Mouse (Mus musculus) lung, postnatal 0 days (tissue): Measurements from ENCODE around the gene Gm20458. TPM values are rescaled to one million over a fixed set of nuclear protein-coding genes. Genes with fewer than 3 reads are reported as not detected.

Source experiments
- ATAC-seq: fragments of 200-750 bp; cut with Nextera tagmentation; 2 replicates; pipeline ENCODE4 v1.8.0; 2017; ENCODE audit warnings: moderate library complexity
- DNase-seq: peaks from one replicate; pipeline ENCODE4 v3.0.0-alpha.2; 2016; ENCODE audit warnings: low spot score
- H3K27ac ChIP-seq: fragments of 300-500 bp; sonication (generic); 2 replicates; pipeline ENCODE4 v1.5.1; 2014; ENCODE audit warnings: antibody characterized with exemption, mild to moderate bottlenecking, low read length, mixed read lengths
- H3K27me3 ChIP-seq: fragments of 300-500 bp; sonication (generic); replicated peaks from 2 replicates; pipeline ENCODE4 v1.6.1; 2014; ENCODE audit warnings: low read length, mixed read lengths; ENCODE audit not compliant: insufficient read depth
- H3K36me3 ChIP-seq: fragments of 300-500 bp; sonication (generic); 2 replicates; pipeline ENCODE4 v1.6.1; 2014; ENCODE audit warnings: low read length, mixed read lengths; ENCODE audit not compliant: insufficient read depth
- H3K4me1 ChIP-seq: fragments of 300-500 bp; sonication (generic); 2 replicates; pipeline ENCODE4 v1.6.1; 2014; ENCODE audit warnings: antibody characterized with exemption, low read depth, low read length, mixed read lengths; ENCODE audit not compliant: insufficient read depth
- H3K4me2 ChIP-seq: fragments of 300-500 bp; sonication (generic); replicated peaks from 2 replicates; pipeline ENCODE4 v1.6.1; 2014; ENCODE audit warnings: low read depth, mild to moderate bottlenecking, low read length, moderate library complexity, mixed read lengths
- H3K4me3 ChIP-seq: fragments of 300-500 bp; sonication (generic); 2 replicates; pipeline ENCODE4 v1.5.1; 2014; ENCODE audit warnings: low read depth, low read length
- H3K9ac ChIP-seq: fragments of 300-500 bp; sonication (generic); replicated peaks from 2 replicates; pipeline ENCODE4 v1.6.1; 2014; ENCODE audit warnings: low read depth, mild to moderate bottlenecking
- H3K9me3 ChIP-seq: fragments of 300-500 bp; sonication (generic); 2 replicates; pipeline ENCODE4 v1.6.1; 2016; ENCODE audit warnings: low read length, mixed read lengths
- CTCF ChIP-seq: IDR thresholded peaks from 2 replicates; pipeline ENCODE4 v1.5.1; 2016; ENCODE audit warnings: antibody characterized with exemption, mild to moderate bottlenecking
- EP300 ChIP-seq: IDR thresholded peaks from 2 replicates; pipeline ENCODE4 v1.6.1; 2016; ENCODE audit warnings: antibody characterized with exemption, mild to moderate bottlenecking, control low read depth
- WGBS: fragments of 180-500 bp; shearing (Covaris S2); extraction: QIAGEN DNeasy Blood & Tissue Kit; methylation state at CpG from one replicate; pipeline ENCODE4 v1.1.7; 2014; 5-methylcytosine and 5-hydroxymethylcytosine counted together
- polyA plus RNA-seq: library from polyadenylated mRNA; unstranded; fragments of >200 nt; fragmentation: Nextera tagmentation; extraction: Ambion mirVana; gene quantifications from 2 replicates; pipeline ENCODE4 v1.2.1, GENCODE M21; 2015

The Gm20458 gene
- polyA plus RNA-seq, 1 experiment from 2014 or later: 23.5 TPM

- H3K4me3 ChIP-seq: peak overlapping the region; percentile 77
- peak overlapping the region; percentile 95 for H3K27ac ChIP-seq
- no peaks in the 10 kb centered on the region for H3K9me3 ChIP-seq
- peak overlapping the region; percentile 72 for H3K4me2 ChIP-seq
- DNase-seq: no peak
- H3K4me1 ChIP-seq: peaks cover 23% of the 10 kb centered on the region; the same call in 1 of the 2 replicates
- ATAC-seq: no peak
- H3K27me3 ChIP-seq: no peaks in the 10 kb centered on the region
- TF ChIP-seq CTCF (no peak), EP300 (no peak)
- H3K9ac ChIP-seq: peak overlapping the region; percentile 94
- WGBS: 29% methylated on average over 7 of the region's 7 CpGs
- no peaks in the 10 kb centered on the region for H3K36me3 ChIP-seq
Measured at GRCm38 (mm10) chr2:164441731-164442130, 19.0 kb upstream of the Gm20458 start.

GRCm38 (mm10) chr2:164442315-164443050 lies 18.3 kb upstream of the Gm20458 start:
- TF ChIP-seq EP300: no peak
- no peak for TF ChIP-seq CTCF
- peak; percentile 68 for DNase-seq
- peak; percentile 52 for ATAC-seq
- 3% methylated on average over 29 of the region's 29 CpGs for WGBS
- no peaks in the 10 kb centered on the region for H3K27me3 ChIP-seq
- no peaks in the 10 kb centered on the region for H3K9me3 ChIP-seq
- peak overlapping the region; percentile 95 for H3K27ac ChIP-seq
- peak overlapping the region; percentile 72 for H3K4me2 ChIP-seq
- H3K4me1 ChIP-seq: peaks cover 17% of the 10 kb centered on the region; the same call in 1 of the 2 replicates
- H3K9ac ChIP-seq: peak overlapping the region; percentile 94
- H3K36me3 ChIP-seq: no peaks in the 10 kb centered on the region
- H3K4me3 ChIP-seq: peak overlapping the region; percentile 77

- H3K4me2 ChIP-seq: peak overlapping the region; percentile 72
- H3K4me1 ChIP-seq: peaks cover 14% of the 10 kb centered on the region; the same call in 1 of the 2 replicates
- no peaks in the 10 kb centered on the region for H3K9me3 ChIP-seq
- peak overlapping the region; percentile 94 for H3K9ac ChIP-seq
- no peaks in the 10 kb centered on the region for H3K36me3 ChIP-seq
- ATAC-seq: peak; percentile 93
- peak overlapping the region; percentile 77 for H3K4me3 ChIP-seq
- TF ChIP-seq EP300 (peak; percentile 31; the same call in 1 of the 2 replicates), CTCF (peak; percentile 48)
- H3K27ac ChIP-seq: peak overlapping the region; percentile 95
- H3K27me3 ChIP-seq: no peaks in the 10 kb centered on the region
- DNase-seq: peak; percentile 92
- WGBS: under 1% methylated on average over 25 of the region's 26 CpGs
Measured at GRCm38 (mm10) chr2:164443051-164443437, 17.7 kb upstream of the Gm20458 start.

GRCm38 (mm10) chr2:164443460-164444000 lies 17.2 kb upstream of the Gm20458 start, which contains the start of gene Sdc4:
TSS of gene Sdc4 (minus strand) at chr2:164443887.
- H3K4me3 ChIP-seq: peak within 1 kb of the TSS; percentile 77
- ATAC-seq (no peak), DNase-seq (peak; percentile 64)
- TF ChIP-seq EP300 (no peak), CTCF (no peak)
- peak within 1 kb of the TSS; percentile 94 for H3K9ac ChIP-seq
- H3K27ac ChIP-seq: peak within 1 kb of the TSS; percentile 95
- peak within 1 kb of the TSS; percentile 72 for H3K4me2 ChIP-seq
- no peaks in the 10 kb centered on the region for H3K36me3 ChIP-seq
- H3K9me3 ChIP-seq: no peaks in the 10 kb centered on the region
- peaks cover 14% of the 10 kb centered on the region; the same call in 1 of the 2 replicates for H3K4me1 ChIP-seq
- WGBS: 10% methylated on average over 18 of the region's 18 CpGs
- no peaks in the 10 kb centered on the region for H3K27me3 ChIP-seq

GRCm38 (mm10) chr2:164444701-164445100 lies 16.1 kb upstream of the Gm20458 start:
- Histone ChIP-seq H3K9me3 (no peaks in the 10 kb centered on the region), H3K27ac (no peak overlapping the region), H3K9ac (no peak overlapping the region), H3K4me3 (no peak overlapping the region), H3K4me2 (no peak overlapping the region), H3K27me3 (no peaks in the 10 kb centered on the region), H3K36me3 (no peaks in the 10 kb centered on the region), H3K4me1 (peaks cover 16% of the 10 kb centered on the region; the same call in 1 of the 2 replicates)
- DNase-seq (no peak), ATAC-seq (no peak)
- TF ChIP-seq EP300: no peak
- no peak for TF ChIP-seq CTCF
- WGBS: 75% methylated on average over 2 of the region's 2 CpGs

GRCm38 (mm10) chr2:164445399-164446085 lies 15.2 kb upstream of the Gm20458 start:
- TF ChIP-seq CTCF: no peak
- TF ChIP-seq EP300: no peak
- Histone ChIP-seq H3K4me1 (peaks cover 13% of the 10 kb centered on the region; the same call in 1 of the 2 replicates), H3K4me3 (no peak overlapping the region), H3K27me3 (no peaks in the 10 kb centered on the region), H3K9me3 (no peaks in the 10 kb centered on the region), H3K9ac (no peak overlapping the region), H3K4me2 (no peak overlapping the region), H3K27ac (no peak overlapping the region), H3K36me3 (no peaks in the 10 kb centered on the region)
- ATAC-seq: no peak
- DNase-seq: no peak
- WGBS: 74% methylated on average over 3 of the region's 3 CpGs
